Mouse (Mus musculus) bone marrow macrophage, adult 2 months (primary cell): ENCODE measurements at regions not wholly inside any gene's neighbourhood (a gene's known extent, or its start where the extent isn't known, plus 50 kb on each side); places are given as distances from the start of the nearest gene placed in this dataset.

Source experiments
- H3K27ac ChIP-seq: 2 replicates; pipeline ENCODE4 v1.5.1; 2012; ENCODE audit warnings: low read depth, low read length; ENCODE audit not compliant: insufficient read depth
- H3K4me1 ChIP-seq: 2 replicates; pipeline ENCODE4 v1.6.1; 2012; ENCODE audit warnings: low read length; ENCODE audit not compliant: control insufficient read depth, insufficient read depth
- H3K4me3 ChIP-seq: 2 replicates; pipeline ENCODE4 v1.5.1; 2012; ENCODE audit warnings: mild to moderate bottlenecking, low read length, moderate library complexity; ENCODE audit not compliant: insufficient read depth
- CTCF ChIP-seq: IDR thresholded peaks from 2 replicates; pipeline ENCODE4 v1.5.1; 2012; ENCODE audit warnings: low read depth, mild to moderate bottlenecking, low read length, moderate library complexity
- POLR2A ChIP-seq: IDR thresholded peaks from 2 replicates; pipeline ENCODE4 v1.6.1; 2012; ENCODE audit warnings: mild to moderate bottlenecking, low read depth, low read length, borderline replicate concordance

DNA sequence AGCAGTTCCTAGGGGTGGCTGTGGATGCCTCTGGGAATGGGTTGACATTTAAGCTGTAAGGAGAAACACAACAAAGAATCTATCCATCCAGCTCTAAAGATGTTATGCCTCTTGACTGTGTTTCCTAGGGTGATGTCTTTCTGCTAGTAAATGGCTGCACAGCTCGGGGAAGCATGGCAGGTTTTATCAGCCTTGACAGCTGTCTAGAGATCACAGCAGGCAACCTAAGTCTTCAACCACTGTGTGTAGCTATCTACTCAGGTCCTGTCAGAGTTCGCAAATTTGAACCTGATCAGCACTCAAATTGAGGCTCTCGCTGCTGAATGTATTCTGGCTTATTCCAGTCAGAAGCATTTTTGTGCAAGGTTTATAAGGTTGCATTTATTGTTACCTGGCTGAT is 486.9 kb upstream of the Flrt2 start:
- H3K27ac ChIP-seq: no peak overlapping the region
- H3K4me3 ChIP-seq: no peak overlapping the region
- TF ChIP-seq CTCF (no peak), POLR2A (no peak)
- H3K4me1 ChIP-seq: no peaks in the 10 kb centered on the region

DNA sequence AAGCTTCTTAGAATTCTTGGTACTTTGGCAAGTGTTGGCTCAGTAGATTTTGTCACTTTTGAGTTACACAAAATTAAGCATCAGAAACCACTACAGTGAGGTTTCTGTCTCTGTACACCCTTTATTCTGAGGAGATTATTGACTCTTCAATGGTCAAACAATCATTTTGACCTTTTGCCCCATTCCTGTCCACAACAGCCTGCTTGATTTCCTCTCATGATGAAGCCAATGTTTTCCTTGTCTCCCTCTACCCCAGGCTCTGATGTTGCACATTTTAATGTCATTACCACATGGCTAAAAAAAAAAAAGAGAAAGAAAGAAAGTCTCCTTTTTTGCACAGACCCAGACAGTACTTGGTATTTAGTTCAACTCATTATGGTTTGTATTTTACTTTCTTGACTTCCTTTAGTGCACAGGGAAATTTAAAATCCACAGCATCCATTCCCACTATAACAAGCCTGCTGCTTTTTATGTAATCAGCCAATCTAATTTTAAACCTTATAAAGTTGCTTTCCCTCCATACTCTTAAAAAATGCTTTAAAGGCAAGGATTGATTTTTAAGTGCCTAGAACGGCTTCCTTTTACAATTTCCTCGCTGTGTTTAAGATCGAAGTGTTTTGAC is 452.8 kb upstream of the Flrt2 start:
- H3K4me3 ChIP-seq: no peak overlapping the region
- H3K27ac ChIP-seq: no peak overlapping the region
- no peaks in the 10 kb centered on the region for H3K4me1 ChIP-seq
- TF ChIP-seq POLR2A (no peak), CTCF (no peak)

DNA sequence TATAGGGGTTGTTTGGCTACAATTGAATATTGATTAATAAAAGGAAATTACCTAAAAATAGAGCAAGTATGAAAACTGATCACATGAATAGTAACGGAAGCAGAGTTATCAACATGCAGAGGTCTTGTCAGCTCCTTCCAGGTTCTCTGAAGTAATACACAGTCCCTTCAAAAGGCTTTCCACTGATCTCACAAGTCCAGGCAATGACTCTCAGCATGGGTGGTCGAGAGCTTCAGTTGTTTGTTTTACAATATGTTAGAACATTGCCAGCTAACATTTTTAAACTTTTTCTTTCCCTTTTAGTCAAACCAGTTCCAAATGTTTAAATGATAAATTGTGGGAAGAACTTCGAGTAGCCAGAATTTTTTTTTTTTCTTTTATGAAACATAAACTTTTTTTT is 424.8 kb upstream of the Flrt2 start:
- no peak for TF ChIP-seq CTCF
- TF ChIP-seq POLR2A: no peak
- no peaks in the 10 kb centered on the region for H3K4me1 ChIP-seq
- H3K4me3 ChIP-seq: no peak overlapping the region
- H3K27ac ChIP-seq: no peak overlapping the region

DNA sequence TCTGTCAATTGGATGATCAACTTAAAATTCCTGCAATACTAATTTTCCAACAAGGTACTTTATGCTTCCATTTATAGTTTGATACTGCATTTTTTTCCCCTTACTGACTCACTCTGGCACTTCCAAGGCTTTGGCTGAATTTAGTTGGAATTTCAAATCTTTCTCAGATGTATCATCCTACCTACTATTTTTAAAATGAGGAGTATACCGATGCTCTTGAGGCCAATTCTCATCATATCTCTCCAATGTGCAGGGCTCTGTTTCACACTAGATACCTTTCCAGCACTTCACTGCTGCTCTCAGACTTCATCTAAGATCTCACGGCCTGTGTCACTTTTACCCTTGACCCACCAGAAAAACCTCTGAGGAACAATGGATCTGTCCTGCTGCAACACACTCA is 386.6 kb upstream of the Flrt2 start:
- Histone ChIP-seq H3K4me3 (no peak overlapping the region), H3K4me1 (no peaks in the 10 kb centered on the region), H3K27ac (no peak overlapping the region)
- TF ChIP-seq POLR2A (no peak), CTCF (no peak)

DNA sequence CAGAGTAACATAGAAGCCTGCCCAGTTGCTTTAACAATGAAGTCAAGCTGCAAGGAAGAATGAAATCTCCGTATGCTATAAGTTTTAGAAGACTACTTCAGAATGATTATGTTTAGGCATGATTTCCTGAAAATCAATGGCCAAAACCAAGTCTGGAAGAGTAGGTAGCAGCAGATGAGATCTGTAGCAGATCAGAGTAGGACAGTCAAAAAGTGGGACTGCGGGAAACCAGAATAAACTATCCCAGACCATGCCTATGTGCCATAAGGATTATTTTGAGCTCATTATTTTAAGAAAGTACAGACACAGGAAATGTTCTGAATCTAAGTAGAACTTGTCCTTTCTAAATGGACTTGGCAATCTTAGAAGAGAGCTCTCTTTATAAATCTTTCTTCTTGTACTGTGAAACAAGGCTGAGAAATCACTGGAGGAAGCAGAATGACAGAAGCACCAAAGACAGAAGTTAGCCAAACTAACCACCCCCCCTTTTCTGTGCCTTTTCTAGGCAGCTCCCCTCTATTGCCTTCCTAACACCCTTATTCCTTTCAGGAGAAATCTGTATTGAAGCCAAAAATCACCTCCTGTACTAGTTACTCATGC is 376.8 kb upstream of the Flrt2 start:
- Histone ChIP-seq H3K27ac (no peak overlapping the region), H3K4me3 (no peak overlapping the region), H3K4me1 (peaks cover 2% of the 10 kb centered on the region; the same call in 1 of the 2 replicates)
- TF ChIP-seq POLR2A: no peak
- TF ChIP-seq CTCF: no peak

DNA sequence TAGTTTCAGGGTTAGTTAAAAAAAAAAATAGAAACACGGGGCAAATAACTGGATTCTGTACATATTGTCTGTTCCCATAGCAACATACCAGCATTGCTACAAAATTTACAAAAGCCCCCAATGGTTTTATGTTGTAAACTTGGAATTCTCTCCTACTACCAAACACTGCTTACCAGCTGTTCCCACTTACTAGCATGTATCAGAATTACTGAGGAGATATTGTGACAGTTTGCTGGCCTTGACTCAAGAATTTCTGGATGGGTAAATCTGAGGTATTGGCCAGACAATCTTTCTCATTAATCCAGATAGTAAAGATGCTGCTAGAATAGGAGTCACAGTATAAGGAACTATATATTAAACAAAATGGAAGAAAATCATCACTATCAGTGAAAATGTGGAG is 375.2 kb upstream of the Flrt2 start:
- Histone ChIP-seq H3K4me3 (no peak overlapping the region), H3K27ac (no peak overlapping the region), H3K4me1 (peaks cover 2% of the 10 kb centered on the region; the same call in 1 of the 2 replicates)
- TF ChIP-seq CTCF: no peak
- no peak for TF ChIP-seq POLR2A

DNA sequence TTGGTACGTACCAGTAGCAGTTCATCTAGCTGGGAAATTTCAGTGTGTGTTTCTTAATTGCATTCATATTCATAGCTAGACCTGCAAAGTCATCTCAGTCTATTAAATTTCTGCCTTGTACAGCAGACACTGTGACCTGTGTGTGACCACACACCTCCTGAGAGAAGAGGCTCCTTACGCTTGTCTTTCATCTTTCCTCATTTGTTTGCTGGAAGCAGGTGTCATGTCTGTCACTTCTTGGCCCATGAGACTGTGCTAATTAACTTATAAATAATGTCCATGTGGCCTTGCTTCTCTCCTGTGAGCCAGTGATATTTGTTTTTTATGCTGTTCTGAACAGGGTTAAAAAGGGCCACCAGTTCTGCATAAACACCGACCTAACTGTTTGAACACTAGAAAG is 370.3 kb upstream of the Flrt2 start:
- Histone ChIP-seq H3K4me3 (no peak overlapping the region), H3K27ac (no peak overlapping the region), H3K4me1 (no peaks in the 10 kb centered on the region)
- no peak for TF ChIP-seq POLR2A

DNA sequence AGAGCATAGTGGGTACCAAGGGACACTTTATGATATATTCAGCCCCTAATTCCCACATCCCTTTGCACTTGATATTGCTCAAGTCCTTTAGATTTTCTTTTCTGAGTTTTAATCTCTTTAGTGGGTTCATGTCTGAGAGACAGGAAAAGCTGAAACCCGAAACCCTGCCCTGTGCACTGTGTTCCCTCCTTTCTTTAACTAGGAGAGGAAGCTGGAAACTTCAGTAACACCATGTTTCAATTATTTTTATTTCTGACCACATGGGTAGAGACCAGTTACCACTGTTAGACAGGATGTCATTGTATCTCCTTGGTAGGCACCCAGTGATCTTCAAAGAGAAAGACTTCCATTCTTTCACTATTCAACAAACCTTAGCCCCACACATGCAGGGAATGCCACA is 362.4 kb upstream of the Flrt2 start:
- no peak for TF ChIP-seq POLR2A
- no peak for TF ChIP-seq CTCF
- no peak overlapping the region for H3K4me3 ChIP-seq
- no peak overlapping the region for H3K27ac ChIP-seq
- H3K4me1 ChIP-seq: no peaks in the 10 kb centered on the region

DNA sequence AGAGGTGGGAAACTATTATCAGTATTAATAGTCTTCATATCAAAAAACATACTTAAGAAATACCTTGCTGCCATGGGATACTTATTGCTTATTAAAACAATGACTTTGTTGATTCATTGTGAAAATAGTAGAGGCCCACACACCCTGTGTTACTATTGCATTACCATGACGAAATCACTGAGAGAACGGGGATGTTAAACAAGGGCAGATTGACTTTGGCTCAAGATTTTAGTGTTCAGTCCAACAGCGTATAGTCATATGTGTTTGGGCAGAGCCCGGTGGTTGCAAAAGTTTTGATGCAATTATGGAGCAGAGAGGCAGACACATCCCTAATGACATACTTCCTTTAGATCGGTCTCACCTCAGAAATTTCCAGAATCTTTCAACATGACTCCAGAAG is 344.2 kb upstream of the Flrt2 start:
- Histone ChIP-seq H3K4me3 (no peak overlapping the region), H3K27ac (no peak overlapping the region), H3K4me1 (no peaks in the 10 kb centered on the region)
- TF ChIP-seq POLR2A: no peak
- TF ChIP-seq CTCF: no peak

DNA sequence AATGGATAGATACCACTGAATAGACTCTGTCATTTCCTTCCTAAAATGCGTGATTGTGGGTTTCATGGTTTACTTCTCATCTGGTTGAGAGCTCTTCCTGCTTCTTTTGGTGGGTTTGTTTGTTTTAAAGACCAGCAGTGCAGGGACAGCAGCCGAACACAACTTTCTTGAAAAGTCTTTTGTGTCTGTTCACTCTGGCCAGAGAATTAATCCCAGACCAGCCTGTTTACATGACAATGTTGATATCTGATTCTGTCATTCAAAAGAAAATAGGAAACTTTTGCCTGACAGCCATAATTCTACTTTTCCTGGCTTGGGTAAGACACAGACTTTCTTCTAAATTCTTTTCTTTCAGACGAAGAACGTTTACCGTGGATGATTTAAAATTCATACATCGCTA is 336.9 kb upstream of the Flrt2 start:
- TF ChIP-seq CTCF (no peak), POLR2A (no peak)

More for the DNA sequence above, 336.9 kb upstream of the Flrt2 start:
- H3K4me3 ChIP-seq: no peak overlapping the region
- peaks cover 2% of the 10 kb centered on the region; the same call in 1 of the 2 replicates for H3K4me1 ChIP-seq
- no peak overlapping the region for H3K27ac ChIP-seq
